Mouse (Mus musculus) urinary bladder, postnatal 36 days (tissue): ENCODE measurements around the gene Olfr975.
"Not testable (repeated sequence)": the region's sequence is repeated elsewhere in the genome, so short reads cannot be mapped to it uniquely, and the experiment has no call there.

Experiments
- DNase-seq, 2 experiments: peaks; one replicate each; pipeline ENCODE4 v3.0.0; 2022; ENCODE audit warnings: low spot score in 2 of 2, mixed read lengths in 1 of 2

Gene Olfr975

DNA sequence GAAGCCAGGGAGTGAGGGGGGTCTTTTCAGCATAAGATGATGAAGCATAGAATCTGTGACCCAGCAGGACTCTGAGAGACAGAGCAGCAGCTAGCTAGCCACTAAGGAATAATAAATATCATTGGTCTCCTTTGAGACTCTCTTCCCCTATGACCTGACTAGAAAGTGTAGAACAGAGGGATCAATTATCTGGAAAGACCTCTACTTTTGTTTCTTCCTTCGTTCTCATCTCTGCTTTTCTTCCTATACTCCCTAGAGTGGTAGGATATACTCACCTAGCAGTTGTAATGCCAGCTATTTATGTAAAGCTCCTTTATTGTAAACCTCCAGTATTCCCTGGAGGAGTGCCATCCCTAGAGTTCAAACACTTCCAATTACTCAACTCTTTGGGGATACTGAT lies at the start of gene Olfr975:
Olfr975 (minus strand) TSS at position 101 of the 400 bp plus-strand sequence.
- no peak for DNase-seq

GRCm38 (mm10) chr9:39991813-39992212 lies 40.0 kb upstream of the Olfr975 start, which contains the start of gene Olfr978:
Gene Olfr978 (plus strand): TSS chr9:39992113.
- no peak for DNase-seq

DNA sequence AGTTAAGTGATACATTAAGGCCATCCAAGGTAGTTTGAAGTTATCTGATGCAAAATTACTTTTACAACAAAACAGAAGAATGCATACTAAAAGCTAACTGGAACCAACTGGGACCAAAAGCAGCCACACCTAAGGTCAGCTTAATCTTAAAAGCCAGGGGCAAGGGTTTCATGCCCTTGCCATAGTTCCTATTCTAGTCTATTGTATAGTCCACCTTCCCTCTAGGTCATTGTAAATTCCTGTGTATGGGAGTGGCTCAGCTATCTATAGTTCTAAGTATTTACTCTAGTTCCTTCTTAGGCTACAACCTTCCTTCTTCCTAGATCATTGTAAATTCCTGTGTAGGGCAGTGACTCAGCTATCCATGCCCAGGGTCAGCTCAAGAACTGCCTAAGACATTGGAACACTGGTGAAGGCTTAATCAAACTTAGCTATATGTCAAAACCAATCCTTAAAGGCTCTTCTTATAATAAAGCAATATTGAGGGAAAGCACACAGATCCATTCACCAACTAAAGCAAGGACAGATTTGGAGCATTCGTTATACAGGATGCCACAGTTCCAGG lies 24.8 kb upstream of the Olfr975 start:
- DNase-seq: not testable (repeated sequence)

DNA sequence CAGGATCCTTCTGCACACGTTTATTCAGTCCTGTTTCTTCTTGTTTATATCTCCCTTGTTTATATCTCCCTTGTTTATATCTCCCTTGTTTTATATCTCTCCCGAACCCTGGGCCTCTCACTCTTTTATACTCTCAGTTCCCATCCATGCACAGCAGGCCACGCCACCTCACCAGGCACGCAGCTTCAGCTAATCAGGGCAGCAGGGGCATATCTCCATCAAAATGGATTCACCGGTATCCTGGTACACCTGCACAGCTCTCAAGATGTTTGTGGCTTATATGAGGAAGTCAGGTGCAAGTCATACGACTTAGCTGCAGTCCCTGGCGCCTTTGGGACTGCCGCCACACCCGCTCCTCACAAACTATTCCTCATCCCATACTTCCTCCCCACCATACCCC lies 9.2 kb upstream of the Olfr975 start, which contains the start of gene Olfr976:
Olfr976 (minus strand) TSS at position 101 of the 400 bp plus-strand sequence.
- not testable (repeated sequence) for DNase-seq

GRCm38 (mm10) chr9:39937201-39937600 lies 14.6 kb downstream of the Olfr975 start, which contains the start of gene Olfr974:
Gene Olfr974 (plus strand): TSS chr9:39937501.
- DNase-seq: no peak

DNA sequence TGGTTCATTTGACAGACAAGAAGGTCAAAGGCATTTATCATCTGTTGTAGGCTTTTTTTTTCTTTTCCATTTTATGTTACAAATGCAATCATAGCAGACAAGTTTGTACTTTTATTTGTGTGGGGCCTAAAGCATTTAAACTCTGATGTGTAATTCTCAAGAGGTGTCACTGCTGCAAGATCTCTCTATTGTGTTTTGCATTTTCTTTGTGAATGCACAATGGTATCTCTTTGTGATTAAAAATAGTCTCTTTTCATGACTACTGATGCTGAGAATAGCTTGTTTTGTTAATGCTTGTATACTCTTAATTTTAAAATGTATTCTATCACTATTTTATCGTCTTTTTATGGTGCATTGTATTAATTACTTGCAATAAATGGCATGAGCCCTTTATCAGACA lies 23.0 kb downstream of the Olfr975 start:
- DNase-seq: not testable (repeated sequence)

- DNase-seq: not testable (repeated sequence)
Observed at GRCm38 (mm10) chr9:39927975-39928836, 23.6 kb downstream of the Olfr975 start.

DNA sequence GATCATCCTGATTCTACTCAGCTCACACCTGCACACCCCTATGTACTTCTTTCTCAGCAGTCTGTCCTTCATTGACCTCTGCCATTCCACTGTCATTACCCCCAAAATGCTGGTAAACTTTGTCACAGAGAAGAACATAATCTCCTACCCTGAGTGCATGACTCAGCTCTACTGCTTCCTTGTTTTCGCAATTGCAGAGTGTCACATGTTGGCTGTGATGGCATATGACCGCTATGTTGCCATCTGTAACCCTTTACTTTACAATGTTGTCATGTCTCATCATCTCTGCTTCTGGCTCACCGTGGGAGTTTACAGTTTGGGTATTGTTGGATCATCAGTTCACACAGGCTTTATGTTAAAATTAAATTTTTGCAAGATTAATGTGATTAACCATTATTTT lies 41.9 kb downstream of the Olfr975 start:
- no peak for DNase-seq

DNA sequence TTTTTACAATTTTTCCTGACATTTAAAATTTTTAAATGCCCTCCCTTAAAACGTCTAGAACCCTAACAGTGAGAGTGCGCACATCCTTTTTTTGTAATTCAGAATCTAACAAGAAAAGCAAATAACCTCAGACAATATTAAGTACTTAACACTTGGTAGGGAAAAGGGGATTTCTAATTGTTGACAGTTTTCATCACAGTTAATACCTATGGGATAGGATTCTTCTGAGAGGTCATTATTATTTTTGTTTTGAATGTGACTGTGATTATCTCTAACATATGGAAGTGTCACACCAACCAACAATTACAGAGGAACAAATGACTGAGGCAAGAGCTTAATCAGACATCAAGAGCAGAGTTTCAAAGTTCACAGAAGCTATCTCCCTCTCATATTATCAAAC lies 44.8 kb downstream of the Olfr975 start, which contains the start of gene Olfr229:
Olfr229 (plus strand) TSS at position 301 of the 400 bp plus-strand sequence.
- DNase-seq: no peak

DNA sequence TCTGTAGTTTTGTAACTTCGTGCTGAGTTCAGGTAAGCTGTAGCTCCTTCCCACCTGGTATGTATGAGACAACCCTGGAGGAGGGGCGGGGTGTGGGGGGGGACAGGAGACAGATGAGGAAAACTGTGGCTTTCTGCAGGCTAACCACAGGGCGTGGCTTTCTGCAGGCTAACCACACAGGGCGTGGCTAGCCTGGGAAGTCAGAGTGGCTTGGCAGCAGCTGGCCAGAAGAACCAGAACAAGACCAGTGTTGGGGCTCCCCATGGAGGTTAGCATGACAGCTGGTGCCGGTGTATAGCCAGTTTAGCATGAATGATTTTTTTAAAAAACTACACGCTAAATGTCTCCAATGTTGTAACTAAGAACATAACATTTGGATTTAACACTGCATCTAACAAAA lies 46.7 kb downstream of the Olfr975 start:
- no peak for DNase-seq
